Mouse (Mus musculus) hindbrain, embryonic 10.5 days (tissue): ENCODE results near the gene Trhr2. TPM values are rescaled to one million over a fixed set of nuclear protein-coding genes. Genes with fewer than 3 reads are reported as not detected.

Experiments used
- DNase-seq: peaks from one replicate; pipeline ENCODE4 v3.0.0-alpha.2; 2017; ENCODE audit warnings: low spot score
- H3K27ac ChIP-seq: fragments of 300-500 bp; sonication (generic); 2 replicates; pipeline ENCODE4 v1.5.1; 2016; ENCODE audit warnings: mild to moderate bottlenecking, moderate library complexity
- H3K27me3 ChIP-seq: fragments of 300-500 bp; sonication (generic); 2 replicates; pipeline ENCODE4 v1.6.1; 2016; ENCODE audit warnings: mild to moderate bottlenecking; ENCODE audit not compliant: poor library complexity, insufficient read depth, severe bottlenecking
- H3K36me3 ChIP-seq: fragments of 300-500 bp; sonication (generic); 2 replicates; pipeline ENCODE4 v1.6.1; 2016; ENCODE audit warnings: mild to moderate bottlenecking, moderate library complexity
- H3K4me1 ChIP-seq: fragments of 300-500 bp; sonication (generic); replicated peaks from 2 replicates; pipeline ENCODE4 v1.6.1; 2016; ENCODE audit warnings: mild to moderate bottlenecking
- H3K4me3 ChIP-seq: fragments of 300-500 bp; sonication (generic); 2 replicates; pipeline ENCODE4 v1.5.1; 2016; ENCODE audit warnings: mild to moderate bottlenecking, moderate library complexity
- H3K9me3 ChIP-seq: fragments of 300-500 bp; sonication (generic); 2 replicates; pipeline ENCODE4 v1.6.1; 2016; ENCODE audit warnings: mild to moderate bottlenecking, moderate library complexity
- WGBS: fragments of 180-500 bp; shearing (Covaris S2); methylation state at CpG from one replicate; pipeline ENCODE4 v1.1.7; 2016; 5-methylcytosine and 5-hydroxymethylcytosine counted together
- polyA plus RNA-seq: library from polyadenylated mRNA; unstranded; fragments of >200 nt; fragmentation: Nextera tagmentation; extraction: Ambion mirVana; gene quantifications from 2 replicates; pipeline ENCODE4 v1.2.1, GENCODE M21; 2016

The Trhr2 gene
- not detected in 2 replicates for polyA plus RNA-seq

DNA sequence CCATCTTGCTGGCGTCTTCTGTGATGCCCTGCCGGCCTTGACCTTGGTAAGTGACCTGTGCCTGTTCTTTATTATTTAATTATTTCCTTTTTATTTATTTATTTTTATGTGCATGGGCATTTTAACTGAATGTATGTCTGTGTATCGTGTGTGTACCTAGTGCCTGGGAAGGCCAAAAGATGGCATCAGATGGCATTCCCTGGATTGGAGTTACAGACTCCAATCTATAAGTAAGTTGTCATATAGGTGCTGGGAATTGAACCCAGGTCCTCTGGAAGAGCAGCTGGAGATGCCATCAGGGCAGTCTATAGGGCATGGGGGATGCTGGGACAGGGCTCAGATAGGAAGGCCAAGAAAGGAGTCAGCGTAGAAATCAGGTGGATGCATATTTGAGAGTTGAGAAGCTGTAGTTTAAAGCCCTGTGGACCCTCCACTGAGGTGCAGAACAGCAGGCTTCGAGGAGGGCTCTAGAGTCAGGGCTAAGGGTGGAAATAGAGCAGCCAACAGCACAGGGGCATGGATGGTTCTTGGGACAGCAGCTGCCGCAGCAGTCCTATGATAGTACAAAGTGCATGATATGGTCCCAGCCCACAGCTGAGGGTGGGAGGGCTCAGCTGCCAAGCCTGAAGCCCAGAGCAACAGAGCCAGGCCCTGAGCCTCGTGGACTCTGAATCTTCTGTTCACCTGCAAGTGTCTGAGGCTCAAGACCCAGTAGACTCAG is at the start of gene Trhr2:
TSS of gene Trhr2 (minus strand) at position 51 of the 721 bp plus-strand sequence.
- Histone ChIP-seq H3K4me1 (peaks cover 6% of the 10 kb centered on the region; the same call in 1 of the 2 replicates), H3K4me3 (no peak within 1 kb of the TSS), H3K27me3 (peaks cover 43% of the 10 kb centered on the region), H3K9me3 (no peaks in the 10 kb centered on the region), H3K27ac (no peak within 1 kb of the TSS), H3K36me3 (no peaks in the 10 kb centered on the region)
- 79% methylated on average over 7 of the region's 7 CpGs for WGBS
- no peak for DNase-seq

DNA sequence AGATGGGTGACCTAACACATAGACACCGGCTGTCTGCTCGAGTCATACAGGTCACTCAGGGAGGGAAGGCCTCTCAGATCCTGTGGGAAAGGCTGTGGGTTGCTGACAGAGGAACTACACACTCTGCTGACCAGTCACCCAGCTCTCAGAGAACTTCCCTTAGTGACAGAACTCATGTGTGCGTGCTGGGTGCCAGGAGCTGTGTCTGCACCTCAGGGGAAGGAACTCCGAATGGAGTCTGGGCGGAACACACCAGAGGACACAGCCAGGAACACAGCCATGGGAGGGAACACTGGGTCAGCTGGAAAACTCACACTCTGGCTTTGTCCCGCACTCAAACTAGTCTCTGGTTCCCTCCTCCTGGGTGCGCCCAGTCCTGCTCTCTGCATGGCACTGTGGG is 47.1 kb upstream of the Trhr2 start:
- Histone ChIP-seq H3K27me3 (no peaks in the 10 kb centered on the region), H3K36me3 (peaks cover 99% of the 10 kb centered on the region), H3K9me3 (no peaks in the 10 kb centered on the region), H3K4me3 (no peak overlapping the region), H3K27ac (no peak overlapping the region), H3K4me1 (no peaks in the 10 kb centered on the region)
- DNase-seq, result no peak
- WGBS, result 95% methylated on average over 7 of the region's 7 CpGs

DNA sequence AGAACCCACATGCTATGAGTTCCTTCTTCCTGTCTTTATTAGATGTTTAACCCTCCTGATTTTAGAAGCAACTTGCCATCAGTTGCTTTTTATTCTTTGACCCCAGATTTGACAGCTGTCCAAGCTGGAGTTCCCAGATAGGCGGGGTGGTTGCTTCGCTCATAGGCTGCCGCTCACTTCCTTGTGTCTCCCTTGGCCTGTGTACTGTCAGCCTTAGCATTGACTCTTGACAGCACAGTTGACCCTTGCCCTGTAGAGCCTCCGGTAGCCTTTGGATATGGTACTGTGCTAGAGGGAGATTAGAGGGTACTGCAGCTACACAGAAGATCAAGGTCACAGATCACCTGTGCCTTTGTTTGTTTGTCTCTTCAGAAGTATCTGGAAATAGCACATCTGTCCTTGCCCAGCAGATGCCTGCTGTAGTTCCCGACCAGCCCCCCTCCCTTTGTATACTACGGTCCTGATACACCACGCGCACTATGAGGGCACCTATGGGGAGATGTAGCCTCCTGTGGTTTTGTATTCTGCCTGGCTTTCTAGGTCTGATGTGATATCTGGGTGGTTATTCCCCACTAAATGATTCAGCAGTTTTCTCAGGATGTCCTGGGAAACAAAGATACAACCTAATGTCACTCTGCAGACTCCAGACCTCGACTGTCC is 44.7 kb upstream of the Trhr2 start:
- no peaks in the 10 kb centered on the region for H3K4me1 ChIP-seq

DNA sequence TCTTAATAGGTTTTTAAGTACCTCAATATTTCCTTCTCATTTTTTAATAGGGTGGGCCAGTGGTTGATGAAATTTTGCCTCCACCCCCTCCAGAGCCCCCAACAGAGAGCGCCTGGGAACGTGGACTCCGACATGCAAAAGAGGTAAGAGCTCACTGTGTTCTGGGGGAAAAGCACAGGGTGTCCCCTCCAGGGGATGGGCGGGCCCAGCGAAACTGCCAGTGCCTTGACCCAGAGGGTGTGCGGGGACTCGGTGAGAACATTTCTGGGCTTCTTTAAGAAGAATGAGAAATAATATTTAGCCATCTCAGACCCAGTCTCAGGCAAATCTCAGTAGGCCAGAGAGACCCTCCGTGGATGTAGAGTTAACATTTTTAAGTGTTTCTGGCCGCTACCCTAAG is 37.6 kb upstream of the Trhr2 start:
- no peak overlapping the region for H3K27ac ChIP-seq
- DNase-seq, result no peak
- no peak overlapping the region for H3K4me3 ChIP-seq
- no peaks in the 10 kb centered on the region for H3K4me1 ChIP-seq
- no peaks in the 10 kb centered on the region for H3K9me3 ChIP-seq
- WGBS, result 95% methylated on average over 9 of the region's 9 CpGs
- peaks cover 99% of the 10 kb centered on the region for H3K36me3 ChIP-seq
- H3K27me3 ChIP-seq, result no peaks in the 10 kb centered on the region

More for the DNA sequence above, 44.7 kb upstream of the Trhr2 start:
- no peak for DNase-seq
- Histone ChIP-seq H3K27ac (no peak overlapping the region), H3K36me3 (peaks cover 99% of the 10 kb centered on the region), H3K9me3 (no peaks in the 10 kb centered on the region), H3K27me3 (no peaks in the 10 kb centered on the region), H3K4me3 (no peak overlapping the region)
- 93% methylated on average over 9 of the region's 9 CpGs for WGBS

DNA sequence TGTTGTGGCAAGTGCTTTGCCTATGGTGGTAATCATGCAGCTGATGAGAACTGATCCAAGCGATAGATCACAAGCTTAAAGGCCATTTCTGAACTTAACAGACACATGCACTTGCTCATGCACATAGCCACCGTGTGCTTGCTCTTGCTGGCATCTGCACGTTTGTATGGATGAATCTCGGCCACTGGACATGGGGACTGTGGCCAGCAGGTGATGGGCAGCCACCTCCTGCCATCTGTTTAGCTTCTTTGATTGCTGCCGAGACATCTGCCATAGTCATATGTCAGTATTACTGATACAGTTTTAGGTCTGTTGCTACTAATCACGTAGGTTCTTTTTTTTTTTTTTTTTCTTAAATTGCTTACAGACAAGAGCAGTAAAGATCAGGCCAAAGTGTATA is 34.7 kb upstream of the Trhr2 start:
- Histone ChIP-seq H3K27ac (no peak overlapping the region), H3K4me1 (no peaks in the 10 kb centered on the region), H3K4me3 (no peak overlapping the region), H3K27me3 (no peaks in the 10 kb centered on the region), H3K9me3 (no peaks in the 10 kb centered on the region), H3K36me3 (peaks cover 97% of the 10 kb centered on the region)
- DNase-seq, result no peak
- WGBS, result 89% methylated on average over 6 of the region's 6 CpGs

DNA sequence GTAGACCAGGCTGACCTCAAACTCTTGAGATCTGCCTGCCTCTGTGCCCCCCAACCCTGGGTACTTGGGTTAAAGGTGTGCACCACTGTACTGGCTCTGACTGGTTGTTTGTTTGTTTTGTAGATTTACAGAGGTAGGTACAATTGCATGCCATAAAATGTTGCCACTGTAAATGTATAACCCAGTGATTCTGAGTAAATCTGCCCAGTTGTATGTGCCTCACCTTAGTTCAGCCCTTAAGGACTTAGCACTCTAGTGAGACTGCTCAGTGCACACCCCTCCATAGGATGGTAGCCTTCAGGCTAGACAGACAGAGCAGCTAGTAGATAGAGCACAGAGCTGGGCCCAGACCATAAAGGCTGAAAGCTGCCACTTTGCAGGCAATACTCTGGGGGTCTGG is 33.2 kb upstream of the Trhr2 start:
- Histone ChIP-seq H3K27ac (no peak overlapping the region), H3K36me3 (peaks cover 97% of the 10 kb centered on the region)
- DNase-seq, result no peak

DNA sequence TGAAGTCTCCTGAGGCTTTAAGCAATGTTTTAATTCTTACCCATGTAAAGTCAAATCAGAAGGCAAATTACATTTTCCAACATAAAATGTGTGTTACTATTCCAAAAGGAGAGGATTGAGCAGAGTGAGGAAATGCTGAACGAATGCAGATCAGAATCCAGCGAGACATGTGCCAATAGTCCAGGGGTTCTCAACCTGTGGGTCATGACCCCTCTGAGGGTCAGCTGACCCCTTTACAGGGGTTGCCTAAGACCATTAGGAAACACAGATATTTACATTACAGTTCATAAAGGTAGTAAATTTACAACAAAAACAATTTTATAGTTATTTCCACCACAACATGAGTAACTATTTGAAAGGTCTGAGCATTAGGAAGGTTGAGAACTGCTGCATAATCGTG is 30.2 kb upstream of the Trhr2 start:
- 95% methylated on average over 3 of the region's 3 CpGs for WGBS
- H3K27me3 ChIP-seq, result no peaks in the 10 kb centered on the region
- no peak overlapping the region for H3K27ac ChIP-seq
- H3K36me3 ChIP-seq, result peaks cover 97% of the 10 kb centered on the region
- peaks cover 6% of the 10 kb centered on the region; the same call in 1 of the 2 replicates for H3K9me3 ChIP-seq
- no peak overlapping the region for H3K4me3 ChIP-seq
- DNase-seq, result no peak
- H3K4me1 ChIP-seq, result no peaks in the 10 kb centered on the region

More for the DNA sequence above, 33.2 kb upstream of the Trhr2 start:
- Histone ChIP-seq H3K9me3 (peaks cover 5% of the 10 kb centered on the region; the same call in 1 of the 2 replicates), H3K4me1 (no peaks in the 10 kb centered on the region), H3K27me3 (no peaks in the 10 kb centered on the region), H3K4me3 (no peak overlapping the region)

DNA sequence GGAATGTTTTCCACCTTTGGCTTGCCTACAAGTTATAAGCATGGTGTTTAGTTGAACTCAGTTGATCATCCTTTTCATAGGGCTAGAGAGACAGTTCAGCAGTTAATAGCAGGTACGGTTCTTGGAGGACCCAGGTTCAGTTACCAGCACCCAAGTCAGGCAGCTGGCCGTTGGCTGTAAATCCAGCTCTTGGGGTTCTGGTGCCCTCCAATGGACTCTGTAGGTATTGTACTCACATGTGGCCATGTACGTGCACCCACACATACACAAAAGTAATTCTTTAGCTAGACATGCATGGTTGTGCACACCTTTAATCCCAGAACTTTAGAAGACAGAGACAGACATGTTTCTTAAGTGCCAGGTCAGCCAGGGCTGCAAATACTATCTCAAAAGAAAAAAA is 28.8 kb upstream of the Trhr2 start:
- Histone ChIP-seq H3K9me3 (peaks cover 6% of the 10 kb centered on the region; the same call in 1 of the 2 replicates), H3K4me1 (no peaks in the 10 kb centered on the region), H3K27me3 (no peaks in the 10 kb centered on the region), H3K27ac (no peak overlapping the region), H3K36me3 (peaks cover 98% of the 10 kb centered on the region), H3K4me3 (no peak overlapping the region)
- DNase-seq, result no peak
- 86% methylated on average over 3 of the region's 3 CpGs for WGBS

DNA sequence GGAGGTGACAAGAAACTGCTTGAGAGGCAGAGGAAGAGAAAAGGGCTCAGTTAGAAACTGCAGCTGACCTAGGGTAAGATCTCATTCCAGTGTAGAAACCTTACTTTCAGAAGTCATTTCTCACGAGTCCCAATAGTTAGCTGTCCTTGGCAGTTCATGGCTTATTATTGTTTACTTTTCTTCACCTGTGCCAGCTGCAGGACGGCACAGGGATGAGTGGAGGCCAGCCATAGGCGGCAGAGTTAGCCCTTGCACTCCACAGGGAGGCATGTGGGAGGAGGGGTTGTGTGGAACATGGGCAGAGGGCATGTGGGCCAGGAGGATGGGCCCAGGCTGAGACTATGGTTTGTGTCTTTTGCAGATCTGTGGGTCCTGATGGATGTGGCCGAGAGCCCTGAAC is 22.5 kb upstream of the Trhr2 start:
- Histone ChIP-seq H3K4me1 (peaks cover 4% of the 10 kb centered on the region), H3K4me3 (no peak overlapping the region), H3K27me3 (no peaks in the 10 kb centered on the region), H3K36me3 (peaks cover 96% of the 10 kb centered on the region), H3K9me3 (no peaks in the 10 kb centered on the region), H3K27ac (no peak overlapping the region)
- no peak for DNase-seq
- 85% methylated on average over 4 of the region's 4 CpGs for WGBS

DNA sequence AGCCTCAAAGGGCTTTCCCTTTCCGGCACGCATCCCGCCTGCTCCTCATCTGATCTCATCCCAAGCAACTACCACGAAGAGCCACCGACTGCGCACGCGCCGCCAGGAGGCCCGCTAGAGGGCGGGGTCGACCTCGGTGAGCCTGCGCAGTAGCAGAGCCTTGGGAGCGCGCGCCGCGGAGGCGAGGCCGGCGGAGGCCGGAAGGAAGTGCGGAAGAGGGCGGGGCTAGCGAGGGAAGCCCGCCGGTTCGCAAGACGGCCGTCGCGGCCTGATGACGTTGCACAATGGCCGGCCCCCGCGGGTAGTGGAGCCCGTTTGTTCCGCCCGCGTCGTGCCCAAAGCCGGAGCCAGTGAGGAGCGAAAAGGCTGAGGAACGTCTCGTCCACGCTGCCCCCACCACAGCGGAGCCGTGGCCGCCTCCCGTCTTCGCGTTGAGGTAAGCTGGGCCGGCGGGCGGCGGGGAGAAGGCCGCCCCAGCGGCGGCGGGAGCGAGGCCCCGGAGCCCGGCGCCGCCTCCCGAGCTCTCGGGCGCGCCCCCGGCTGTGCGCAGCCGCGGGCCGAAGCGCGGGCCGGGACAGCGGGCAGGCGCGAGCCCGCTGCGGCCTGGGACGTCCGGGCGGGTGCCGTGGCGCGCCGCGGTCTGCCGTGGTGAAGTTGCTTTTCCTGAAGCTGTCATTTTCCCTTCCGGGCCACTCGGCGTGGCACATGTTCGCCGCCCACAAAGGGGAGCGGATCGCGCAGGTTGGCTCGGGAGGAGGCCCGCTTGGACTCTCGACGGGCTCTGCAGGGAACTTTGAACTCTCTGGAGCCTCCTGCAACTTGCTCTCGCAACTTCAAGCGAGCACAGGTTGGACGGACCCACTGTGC is 16.1 kb upstream of the Trhr2 start, which contains the start of gene Zc3h18:
TSS of gene Zc3h18 (plus strand) at position 245 of the 867 bp plus-strand sequence.
- H3K4me3 ChIP-seq, result peak within 1 kb of the TSS; percentile 87
- WGBS, result under 1% methylated on average over 107 of the region's 107 CpGs
- peak within 1 kb of the TSS; percentile 95 for H3K27ac ChIP-seq
- H3K9me3 ChIP-seq, result no peaks in the 10 kb centered on the region
- DNase-seq, result peak; percentile 99
- H3K4me1 ChIP-seq, result peaks cover 22% of the 10 kb centered on the region
- H3K36me3 ChIP-seq, result peaks cover 37% of the 10 kb centered on the region
- no peaks in the 10 kb centered on the region for H3K27me3 ChIP-seq

DNA sequence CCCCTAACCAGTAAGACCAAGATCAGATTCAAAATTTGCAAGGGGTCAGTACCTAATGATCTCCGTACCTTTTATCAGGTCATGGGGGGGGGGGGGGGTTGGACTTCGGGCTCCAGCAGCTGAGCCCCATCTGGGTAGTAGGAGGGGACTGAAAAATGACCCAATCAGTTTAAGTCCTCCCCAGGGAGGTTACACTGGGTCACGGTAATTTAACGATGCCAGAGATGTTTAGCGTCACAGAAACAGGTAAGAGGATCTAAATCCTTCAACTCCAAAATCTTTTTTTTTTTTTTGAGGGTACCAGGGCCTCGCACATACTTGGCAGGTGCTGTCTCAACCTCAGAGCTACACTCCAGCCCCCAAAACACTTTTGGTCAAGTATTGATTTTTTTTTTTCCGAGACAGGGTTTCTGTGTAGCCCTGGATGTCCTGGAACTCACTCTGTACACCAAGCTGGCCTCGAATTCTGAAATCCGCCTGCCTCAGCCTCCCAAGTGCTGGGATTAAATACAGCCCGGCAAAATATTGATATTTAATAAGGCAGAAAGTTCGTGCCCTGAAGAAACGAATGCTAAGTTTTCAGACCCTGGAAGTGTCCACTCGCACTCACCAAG is 15.3 kb upstream of the Trhr2 start:
- DNase-seq, result no peak
- WGBS, result 34% methylated on average over 13 of the region's 13 CpGs
- Histone ChIP-seq H3K4me3 (peak overlapping the region; percentile 87), H3K27ac (peak overlapping the region; percentile 95), H3K4me1 (peaks cover 22% of the 10 kb centered on the region), H3K27me3 (no peaks in the 10 kb centered on the region), H3K36me3 (peaks cover 30% of the 10 kb centered on the region), H3K9me3 (no peaks in the 10 kb centered on the region)

DNA sequence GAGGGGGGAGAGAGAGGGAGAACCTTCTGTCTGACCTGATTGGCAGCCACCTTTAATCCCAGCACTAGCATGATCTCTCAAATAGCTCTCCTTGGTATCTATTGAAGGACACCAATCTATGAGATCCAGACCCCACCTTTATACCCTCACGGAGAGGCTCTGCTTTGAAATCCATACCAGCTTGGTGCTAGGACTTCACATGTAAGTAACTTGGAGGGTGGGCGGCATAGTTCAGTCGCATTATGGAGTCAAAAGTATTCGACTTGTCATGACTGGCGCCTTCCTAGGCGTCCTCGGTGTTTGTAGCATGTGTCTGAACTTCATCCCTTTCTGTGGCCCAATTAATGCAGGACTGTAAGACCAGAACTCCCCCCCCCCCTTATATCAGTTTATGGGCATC is 14.8 kb upstream of the Trhr2 start:
- H3K27me3 ChIP-seq, result no peaks in the 10 kb centered on the region
- WGBS, result 87% methylated on average over 7 of the region's 7 CpGs
- no peak overlapping the region for H3K27ac ChIP-seq
- H3K4me3 ChIP-seq, result peak overlapping the region; percentile 87
- peaks cover 24% of the 10 kb centered on the region for H3K36me3 ChIP-seq
- H3K4me1 ChIP-seq, result peaks cover 22% of the 10 kb centered on the region
- H3K9me3 ChIP-seq, result no peaks in the 10 kb centered on the region
- no peak for DNase-seq
